Mouse (Mus musculus): ENCODE results near the gene Crybg2. TPM values are rescaled to one million over a fixed set of nuclear protein-coding genes. Genes with fewer than 3 reads are reported as not detected.

The Crybg2 gene
- polyA plus RNA-seq, 3 experiments from 2014 or later = 10.8 to 23.3 (median 14.1) TPM

- ATAC-seq = no peak
Measured at GRCm38 (mm10) chr4:134096120-134096519, 35.5 kb downstream of the Crybg2 start.

- ATAC-seq = peak; percentile 61
Measured at GRCm38 (mm10) chr4:134097015-134097608, 36.5 kb downstream of the Crybg2 start.

GRCm38 (mm10) chr4:134098628-134099027 lies 38.0 kb downstream of the Crybg2 start:
- peak; percentile 68 for ATAC-seq

- ATAC-seq = no peak
Measured at GRCm38 (mm10) chr4:134100245-134100644, 39.6 kb downstream of the Crybg2 start.

GRCm38 (mm10) chr4:134101979-134102741 lies 41.5 kb downstream of the Crybg2 start, which contains the start of gene Ubxn11:
Gene Ubxn11 (plus strand): TSS chr4:134102570.
- peak; percentile 78 for ATAC-seq

- peak; percentile 7 for ATAC-seq
Measured at GRCm38 (mm10) chr4:134102742-134103119, 42.1 kb downstream of the Crybg2 start.

GRCm38 (mm10) chr4:134106105-134106504 lies 45.5 kb downstream of the Crybg2 start:
- ATAC-seq = peak; percentile 55

GRCm38 (mm10) chr4:134107730-134108129 lies 47.1 kb downstream of the Crybg2 start:
- no peak for ATAC-seq

- ATAC-seq = no peak
Measured at GRCm38 (mm10) chr4:134108196-134108595, 47.6 kb downstream of the Crybg2 start.

GRCm38 (mm10) chr4:134110653-134111052 lies 50.0 kb downstream of the Crybg2 start:
- no peak for ATAC-seq

- ATAC-seq = no peak
Measured at GRCm38 (mm10) chr4:134112403-134112802, 51.8 kb downstream of the Crybg2 start.

GRCm38 (mm10) chr4:134113356-134113994 lies 52.9 kb downstream of the Crybg2 start:
- no peak for ATAC-seq

- ATAC-seq = no peak
Measured at GRCm38 (mm10) chr4:134114038-134114437, 53.4 kb downstream of the Crybg2 start.

- no peak for ATAC-seq
Measured at GRCm38 (mm10) chr4:134115215-134116144, 54.9 kb downstream of the Crybg2 start.

GRCm38 (mm10) chr4:134116501-134116900 lies 55.9 kb downstream of the Crybg2 start:
- no peak for ATAC-seq

- peak; percentile 67 for ATAC-seq
Measured at GRCm38 (mm10) chr4:134117012-134117411, 56.4 kb downstream of the Crybg2 start.

- ATAC-seq = peak; percentile 60
Measured at GRCm38 (mm10) chr4:134118126-134118800, 57.6 kb downstream of the Crybg2 start.

- no peak for ATAC-seq
Measured at GRCm38 (mm10) chr4:134119042-134119441, 58.4 kb downstream of the Crybg2 start.

GRCm38 (mm10) chr4:134119644-134120043 lies 59.0 kb downstream of the Crybg2 start:
- ATAC-seq = no peak

GRCm38 (mm10) chr4:134120192-134120805 lies 59.7 kb downstream of the Crybg2 start:
- ATAC-seq = no peak

- ATAC-seq = no peak
Measured at GRCm38 (mm10) chr4:134120916-134121315, 60.3 kb downstream of the Crybg2 start.

All from inflammation-experienced regulatory T-cells, adult 6 months (primary cell).